ENCODE assay signal across 17 mouse cellular contexts in genomic region chr13:35756393-35757338, GRCm38 (mm10).
DNase-seq lines count a peak whose midpoint lies in the region; ATAC-seq and TF ChIP-seq lines count a peak whose summit lies in the region.
"Had no signal": no experiment of that assay in that cellular context is flagged by ENCODE, and none has a peak within 500 bp of the region (broad histone marks: within the 10 kb centered on the region; RNA-seq: fewer than 3 reads in every experiment).

No protein-coding gene starts in this region.

- no peak overlapping the region for H3K9ac ChIP-seq in kidney, embryonic 15.5 days
- H3K9ac ChIP-seq in MEL (ENCODE audit: control insufficient read depth, low read depth, low read length, poor library complexity, severe bottlenecking), result peak overlapping the region; percentile 58
- H3K9ac ChIP-seq in liver, postnatal 0 days (replicated peaks), result no peak overlapping the region
- no peak overlapping the region for H3K9ac ChIP-seq in forebrain, embryonic 16.5 days (replicated peaks; ENCODE audit: low read depth, low read length)
- H3K9ac ChIP-seq in midbrain, postnatal 0 days (replicated peaks; ENCODE audit: low read length, poor library complexity, severe bottlenecking), result no peak overlapping the region
- H3K9ac ChIP-seq: forebrain, embryonic 13.5 days; hindbrain, embryonic 13.5 days; limb, embryonic 12.5 days had no signal

- H3K4me3 ChIP-seq in kidney, embryonic 15.5 days (replicated peaks), result no peak overlapping the region
- peak overlapping the region; percentile 18 to 44 for H3K4me3 ChIP-seq in MEL (ENCODE audit: control insufficient read depth in 1 of 2, insufficient read depth in 1 of 2, low read depth in 2 of 2, low read length in 2 of 2)
- H3K4me3 ChIP-seq in liver, postnatal 0 days (ENCODE audit: low read depth, low read length), result no peak overlapping the region
- H3K4me3 ChIP-seq in forebrain, embryonic 16.5 days (replicated peaks; ENCODE audit: low read length), result no peak overlapping the region
- no peak overlapping the region for H3K4me3 ChIP-seq in midbrain, postnatal 0 days (ENCODE audit: low read depth, low read length)
- H3K4me3 ChIP-seq: forebrain, embryonic 13.5 days; hindbrain, embryonic 13.5 days; limb, embryonic 12.5 days had no signal

- TF ChIP-seq EP300 in MEL (IDR thresholded peaks at IDR 0.05; ENCODE audit: low read depth in 1 of 2, low read length in 2 of 2), result peak; percentile 78 to 89
- peak; percentile 73 for TF ChIP-seq EP300 in liver, postnatal 0 days (IDR thresholded peaks at IDR 0.05; ENCODE audit: low read depth)

- 77% methylated on average over 21 of the region's 21 CpGs for WGBS in kidney, embryonic 15.5 days
- WGBS in liver, postnatal 0 days (ENCODE audit: insufficient replicate concordance), result 62% methylated on average over 21 of the region's 21 CpGs
- WGBS in forebrain, embryonic 16.5 days, result 92% methylated on average over 21 of the region's 21 CpGs
- 93% methylated on average over 21 of the region's 21 CpGs for WGBS in midbrain, postnatal 0 days

- peaks cover 80% of the 10 kb centered on the region for H3K79me2 ChIP-seq in MEL (ENCODE audit: control insufficient read depth, insufficient read depth, low read length, poor library complexity)

- TF ChIP-seq POLR2A in MEL (IDR thresholded peaks at IDR 0.05; ENCODE audit: control insufficient read depth in 1 of 2, insufficient read depth in 1 of 2, low read depth in 1 of 2, low read length in 2 of 2, poor library complexity in 1 of 2), result peak; percentile 55 to 68; a peak in 3 of 4 replicates

- TF ChIP-seq CTCF in MEL (IDR thresholded peaks at IDR 0.05 in 2 of 3, conservative IDR thresholded peaks at IDR 0.05 in 1 of 3; ENCODE audit: control insufficient read depth in 1 of 3, insufficient read depth in 1 of 3, low read depth in 2 of 3, low read length in 3 of 3, poor library complexity in 1 of 3, severe bottlenecking in 1 of 3), result no peak
- no peak for TF ChIP-seq CTCF in liver, postnatal 0 days (IDR thresholded peaks at IDR 0.05; ENCODE audit: low read depth)
- no peak for TF ChIP-seq CTCF in midbrain, postnatal 0 days (IDR thresholded peaks at IDR 0.05)

- H3K27ac ChIP-seq in kidney, embryonic 15.5 days, result no peak overlapping the region
- H3K27ac ChIP-seq in MEL (ENCODE audit: control insufficient read depth, low read depth, low read length), result peak overlapping the region; percentile 99
- H3K27ac ChIP-seq in liver, postnatal 0 days (ENCODE audit: low read depth), result peak overlapping the region; percentile 25; the same call in 1 of the 2 replicates
- no peak overlapping the region for H3K27ac ChIP-seq in forebrain, embryonic 16.5 days (ENCODE audit: low read length)
- no peak overlapping the region for H3K27ac ChIP-seq in midbrain, postnatal 0 days (ENCODE audit: low read depth, low read length)
- H3K27ac ChIP-seq: forebrain, embryonic 13.5 days; hindbrain, embryonic 13.5 days; limb, embryonic 12.5 days had no signal

- no peak; the same call in 1 of the 2 replicates for ATAC-seq in kidney, embryonic 15.5 days (replicated peaks; ENCODE audit: low FRiP score)
- ATAC-seq in liver, postnatal 0 days, result peak; percentile 68
- no peak for ATAC-seq in forebrain, embryonic 16.5 days
- no peak for ATAC-seq in midbrain, postnatal 0 days (ENCODE audit: low FRiP score)
- ATAC-seq: forebrain, embryonic 13.5 days had no signal

- no peak overlapping the region for H3K4me2 ChIP-seq in kidney, embryonic 15.5 days
- H3K4me2 ChIP-seq in liver, postnatal 0 days (ENCODE audit: low read depth, low read length), result peak overlapping the region; percentile 47
- no peak overlapping the region for H3K4me2 ChIP-seq in forebrain, embryonic 16.5 days (ENCODE audit: low read length)
- no peak overlapping the region for H3K4me2 ChIP-seq in midbrain, postnatal 0 days (ENCODE audit: low read depth, low read length, poor library complexity, severe bottlenecking)
- H3K4me2 ChIP-seq: forebrain, embryonic 13.5 days; hindbrain, embryonic 13.5 days; limb, embryonic 12.5 days had no signal

- peak; percentile 22 for DNase-seq in kidney, postnatal 10 days
- DNase-seq in MEL (ENCODE audit: low read depth, low spot score) (peak; percentile 85), liver (peak; percentile 84)
- no peak for DNase-seq in liver, postnatal 0 days
- no peak for DNase-seq in spleen, postnatal 10 days (ENCODE audit: low spot score in 2 of 2)
- DNase-seq in midbrain, postnatal 0 days (ENCODE audit: low spot score), result no peak
- DNase-seq: adrenal gland, adult 8-10 months; B cell, adult 2 months; embryo, embryonic 11 days; gastrocnemius, postnatal 25 days; right cerebral cortex, postnatal 4 days; thymus, postnatal 36 days had no signal

- peaks cover 35% of the 10 kb centered on the region for H3K4me1 ChIP-seq in kidney, embryonic 15.5 days
- peaks cover 56 to 85% of the 10 kb centered on the region in 2 experiments for H3K4me1 ChIP-seq in MEL (ENCODE audit: control insufficient read depth in 1 of 2, insufficient read depth in 2 of 2, low read length in 2 of 2)
- H3K4me1 ChIP-seq in liver, postnatal 0 days (ENCODE audit: insufficient read depth), result peaks cover 37% of the 10 kb centered on the region
- H3K4me1 ChIP-seq in forebrain, embryonic 16.5 days (replicated peaks; ENCODE audit: control insufficient read depth, insufficient read depth, low read length), result no peaks in the 10 kb centered on the region
- H3K4me1 ChIP-seq in midbrain, postnatal 0 days (ENCODE audit: insufficient read depth, low read length), result no peaks in the 10 kb centered on the region
- H3K4me1 ChIP-seq: forebrain, embryonic 13.5 days had no signal

- no peak for TF ChIP-seq RAD21 in MEL (IDR thresholded peaks at IDR 0.05; ENCODE audit: low read depth, low read length)

- H3K27me3 ChIP-seq in kidney, embryonic 15.5 days, result no peaks in the 10 kb centered on the region
- no peaks in the 10 kb centered on the region for H3K27me3 ChIP-seq in MEL (ENCODE audit: control insufficient read depth in 1 of 2, insufficient read depth in 2 of 2, low read length in 2 of 2)
- no peaks in the 10 kb centered on the region for H3K27me3 ChIP-seq in liver, postnatal 0 days (ENCODE audit: insufficient read depth, low read length)
- no peaks in the 10 kb centered on the region for H3K27me3 ChIP-seq in forebrain, embryonic 16.5 days (replicated peaks; ENCODE audit: control insufficient read depth, insufficient read depth, low read length)
- H3K27me3 ChIP-seq in midbrain, postnatal 0 days (ENCODE audit: insufficient read depth, low read length), result no peaks in the 10 kb centered on the region
- H3K27me3 ChIP-seq: forebrain, embryonic 13.5 days; hindbrain, embryonic 13.5 days; limb, embryonic 12.5 days had no signal

- H3K36me3 ChIP-seq in kidney, embryonic 15.5 days, result no peaks in the 10 kb centered on the region
- H3K36me3 ChIP-seq in MEL (ENCODE audit: control insufficient read depth in 1 of 2, insufficient read depth in 2 of 2, low read length in 2 of 2), result peaks cover 2 to 85% of the 10 kb centered on the region in 2 experiments; a peak in 2 of 4 replicates
- H3K36me3 ChIP-seq in liver, postnatal 0 days (replicated peaks; ENCODE audit: insufficient read depth, low read length), result no peaks in the 10 kb centered on the region; the same call in 1 of the 2 replicates
- H3K36me3 ChIP-seq in forebrain, embryonic 16.5 days (ENCODE audit: control insufficient read depth, insufficient read depth), result no peaks in the 10 kb centered on the region
- H3K36me3 ChIP-seq in midbrain, postnatal 0 days (ENCODE audit: insufficient read depth, low read length), result no peaks in the 10 kb centered on the region
- H3K36me3 ChIP-seq: hindbrain, embryonic 13.5 days; limb, embryonic 12.5 days had no signal

- H3K9me3 ChIP-seq in kidney, embryonic 15.5 days (replicated peaks), result no peaks in the 10 kb centered on the region
- H3K9me3 ChIP-seq in MEL (replicated peaks; ENCODE audit: insufficient read depth, low read length), result no peaks in the 10 kb centered on the region
- no peaks in the 10 kb centered on the region for H3K9me3 ChIP-seq in liver, postnatal 0 days (ENCODE audit: low read length)
- no peaks in the 10 kb centered on the region for H3K9me3 ChIP-seq in forebrain, embryonic 16.5 days (ENCODE audit: control insufficient read depth, low read length)
- H3K9me3 ChIP-seq in midbrain, postnatal 0 days (ENCODE audit: low read length), result no peaks in the 10 kb centered on the region
- H3K9me3 ChIP-seq: limb, embryonic 12.5 days had no signal

TF ChIP-seq in MEL, 35 proteins besides CTCF, POLR2A, EP300 and RAD21 (continues in another document):
- TF ChIP-seq TBP (IDR thresholded peaks at IDR 0.05; ENCODE audit: low read depth, low read length) (no peak), TAL1 (IDR thresholded peaks at IDR 0.05; ENCODE audit: low read length) (peak; percentile 60), MAX (IDR thresholded peaks at IDR 0.05; ENCODE audit: low read length) (peak; percentile 91), ZNF384 (IDR thresholded peaks at IDR 0.05; ENCODE audit: low read depth, low read length) (no peak), POLR2AphosphoS5 (IDR thresholded peaks at IDR 0.05; ENCODE audit: borderline replicate concordance, low read depth, low read length) (no peak), MAZ (IDR thresholded peaks at IDR 0.05; ENCODE audit: low read depth, low read length) (peak; percentile 75), RCOR1 (IDR thresholded peaks at IDR 0.05; ENCODE audit: low read depth, low read length) (no peak; the same call in 1 of the 2 replicates), HCFC1 (IDR thresholded peaks at IDR 0.05; ENCODE audit: low read depth, low read length) (0 out of 2 replicates have a peak, but pooled peaks have one; percentile 29), POLR2AphosphoS2 (IDR thresholded peaks at IDR 0.05; ENCODE audit: low read length) (no peak), CHD2 (IDR thresholded peaks at IDR 0.05; ENCODE audit: low read length) (no peak), USF2 (IDR thresholded peaks at IDR 0.05; ENCODE audit: borderline replicate concordance in 1 of 2, insufficient read depth in 1 of 2, low read depth in 1 of 2, low read length in 2 of 2) (peak; percentile 16 to 70; a peak in 2 of 4 replicates), ZMIZ1 (IDR thresholded peaks at IDR 0.05; ENCODE audit: low read depth, low read length) (no peak), TCF12 (IDR thresholded peaks at IDR 0.05; ENCODE audit: low read depth, low read length) (peak; percentile 82), ZKSCAN1 (IDR thresholded peaks at IDR 0.05; ENCODE audit: low read depth, low read length) (no peak), KAT2A (conservative IDR thresholded peaks at IDR 0.05; ENCODE audit: low read depth, low read length) (0 out of 2 replicates have a peak, but pooled peaks have one; percentile 43), MYC (IDR thresholded peaks at IDR 0.05; ENCODE audit: low read depth, low read length) (peak; percentile 77), JUND (IDR thresholded peaks at IDR 0.05; ENCODE audit: low read depth, low read length) (0 out of 2 replicates have a peak, but pooled peaks have one; percentile 37), MAFK (IDR thresholded peaks at IDR 0.05; ENCODE audit: borderline replicate concordance, low read depth, low read length) (no peak), BHLHE40 (IDR thresholded peaks at IDR 0.05; ENCODE audit: borderline replicate concordance, low read depth, low read length) (peak; percentile 89; the same call in 1 of the 2 replicates), GABPA (IDR thresholded peaks at IDR 0.05; ENCODE audit: low read depth, low read length) (no peak)

Comparison
In these comparisons a context has a peak if more than half of its experiments do, and no peak if none do; other contexts are left out.
1. DNase-seq: peak in kidney, postnatal 10 days (single experiment), MEL (single experiment) and liver (single experiment); none in liver, postnatal 0 days (single experiment), spleen, postnatal 10 days (0 of 2) and midbrain, postnatal 0 days (single experiment).
2. H3K27ac ChIP-seq: peak in MEL (single experiment) and liver, postnatal 0 days (single experiment); none in kidney, embryonic 15.5 days (single experiment), forebrain, embryonic 16.5 days (single experiment) and midbrain, postnatal 0 days (single experiment).
3. H3K4me3 ChIP-seq: peak in MEL (2 of 2); none in kidney, embryonic 15.5 days (single experiment), liver, postnatal 0 days (single experiment), forebrain, embryonic 16.5 days (single experiment) and midbrain, postnatal 0 days (single experiment).